Mouse (Mus musculus) liver, embryonic 11.5 days (tissue): ENCODE measurements around the gene Endou. TPM values are rescaled to one million over a fixed set of nuclear protein-coding genes. Genes with fewer than 3 reads are reported as not detected.
A peak's percentile ranks its signal among the peaks of the same experiment; 100 is the strongest.
"Not testable (repeated sequence)": the region's sequence is repeated elsewhere in the genome, so short reads cannot be mapped to it uniquely, and the experiment has no call there.

ENCODE experiments used
- ATAC-seq: fragments of 200-750 bp; cut with Nextera tagmentation; replicated peaks from 2 replicates; pipeline ENCODE4 v1.8.0; 2017; ENCODE audit warnings: moderate number of reproducible peaks, mild to moderate bottlenecking, moderate TSS enrichment, moderate library complexity; ENCODE audit not compliant: low FRiP score
- DNase-seq: peaks from one replicate; pipeline ENCODE4 v3.0.0-alpha.2; 2017; ENCODE audit warnings: low spot score
- H3K27ac ChIP-seq: fragments of 300-500 bp; sonication (generic); 2 replicates; pipeline ENCODE4 v1.5.1; 2014; ENCODE audit warnings: mild to moderate bottlenecking, low read depth, low read length, control low read depth
- H3K27me3 ChIP-seq: fragments of 300-500 bp; sonication (generic); replicated peaks from 2 replicates; pipeline ENCODE4 v1.6.1; 2014; ENCODE audit warnings: low read length, mixed read lengths; ENCODE audit not compliant: control insufficient read depth, insufficient read depth
- H3K36me3 ChIP-seq: fragments of 300-500 bp; sonication (generic); 2 replicates; pipeline ENCODE4 v1.6.1; 2014; ENCODE audit warnings: mild to moderate bottlenecking, low read length, moderate library complexity, mixed read lengths; ENCODE audit not compliant: control insufficient read depth, insufficient read depth
- H3K4me1 ChIP-seq: fragments of 300-500 bp; sonication (generic); replicated peaks from 2 replicates; pipeline ENCODE4 v1.6.1; 2014; ENCODE audit warnings: low read length, mixed read lengths; ENCODE audit not compliant: control insufficient read depth, insufficient read depth
- H3K4me2 ChIP-seq: fragments of 300-500 bp; sonication (generic); 2 replicates; pipeline ENCODE4 v1.6.1; 2014; ENCODE audit warnings: mild to moderate bottlenecking, control low read depth, moderate library complexity
- H3K4me3 ChIP-seq: fragments of 300-500 bp; sonication (generic); 2 replicates; pipeline ENCODE4 v1.5.1; 2014; ENCODE audit warnings: low read depth, low read length, control low read depth
- H3K9ac ChIP-seq: fragments of 300-500 bp; sonication (generic); 2 replicates; pipeline ENCODE4 v1.6.1; 2014; ENCODE audit warnings: low read depth, low read length, control low read depth
- H3K9me3 ChIP-seq: fragments of 300-500 bp; sonication (generic); 2 replicates; pipeline ENCODE4 v1.6.1; 2016; ENCODE audit warnings: low read length, inconsistent platforms, mixed read lengths; ENCODE audit not compliant: control insufficient read depth
- WGBS: fragments of 180-500 bp; shearing (Covaris S2); extraction: QIAGEN DNeasy Blood & Tissue Kit; methylation state at CpG from one replicate; pipeline ENCODE4 v1.1.7; 2014; 5-methylcytosine and 5-hydroxymethylcytosine counted together
- polyA plus RNA-seq: library from polyadenylated mRNA; unstranded; fragments of >200 nt; fragmentation: Nextera tagmentation; extraction: Ambion mirVana; gene quantifications from 2 replicates; pipeline ENCODE4 v1.2.1, GENCODE M21; 2014

Gene Endou
- polyA plus RNA-seq, 1 experiment from 2014 or later, result not detected

DNA sequence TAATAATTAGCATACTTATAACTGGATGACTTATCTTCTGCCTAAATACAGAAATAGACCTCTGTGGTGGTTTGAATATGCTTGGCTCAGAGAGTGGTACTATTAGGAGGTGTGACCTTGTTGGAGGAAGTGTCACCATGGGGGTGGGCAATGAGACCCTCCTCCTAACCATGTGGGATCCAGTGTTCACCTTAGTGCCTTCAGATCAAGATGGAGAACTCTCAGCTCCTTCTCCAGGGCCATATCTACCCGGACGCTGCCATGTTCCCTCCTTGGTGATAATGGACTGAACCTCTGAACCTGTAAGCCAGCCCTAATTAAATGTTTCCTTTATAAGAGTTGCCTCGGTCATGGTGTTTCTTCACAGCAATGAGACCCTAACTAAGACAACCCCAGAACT lies 53.8 kb downstream of the Endou start:
- Histone ChIP-seq H3K27ac (no peak overlapping the region), H3K9me3 (no peaks in the 10 kb centered on the region), H3K9ac (no peak overlapping the region), H3K36me3 (peaks cover 43% of the 10 kb centered on the region), H3K27me3 (no peaks in the 10 kb centered on the region), H3K4me1 (no peaks in the 10 kb centered on the region), H3K4me2 (no peak overlapping the region), H3K4me3 (no peak overlapping the region)
- no peak for DNase-seq
- no peak for ATAC-seq
- WGBS, result 85% methylated on average over 3 of the region's 3 CpGs

DNA sequence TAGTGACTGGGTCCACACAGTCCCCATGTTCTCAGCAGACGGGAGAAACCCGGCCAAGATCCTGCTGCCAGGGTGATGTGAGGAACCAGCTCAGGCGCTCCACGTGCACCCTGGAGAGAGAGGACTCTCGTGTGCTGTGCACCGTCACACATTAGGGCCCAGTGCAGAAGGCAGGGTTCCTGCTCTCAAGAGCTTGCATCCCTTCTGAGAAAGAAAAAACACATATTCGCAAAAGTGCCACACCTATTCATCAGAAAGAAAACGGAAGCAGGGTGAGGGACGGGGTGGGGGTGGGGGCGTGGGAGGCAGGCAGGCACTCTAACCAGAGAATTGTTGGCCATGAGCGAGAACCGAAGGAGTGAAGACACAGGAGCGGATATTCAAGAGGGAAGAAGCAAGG lies 55.2 kb downstream of the Endou start:
- no peaks in the 10 kb centered on the region for H3K4me1 ChIP-seq
- no peaks in the 10 kb centered on the region for H3K27me3 ChIP-seq
- H3K4me2 ChIP-seq, result no peak overlapping the region
- no peak overlapping the region for H3K4me3 ChIP-seq
- peaks cover 41% of the 10 kb centered on the region for H3K36me3 ChIP-seq
- WGBS, result 93% methylated on average over 13 of the region's 13 CpGs
- DNase-seq, result no peak
- ATAC-seq, result no peak
- no peak overlapping the region for H3K27ac ChIP-seq
- H3K9ac ChIP-seq, result no peak overlapping the region
- H3K9me3 ChIP-seq, result no peaks in the 10 kb centered on the region

DNA sequence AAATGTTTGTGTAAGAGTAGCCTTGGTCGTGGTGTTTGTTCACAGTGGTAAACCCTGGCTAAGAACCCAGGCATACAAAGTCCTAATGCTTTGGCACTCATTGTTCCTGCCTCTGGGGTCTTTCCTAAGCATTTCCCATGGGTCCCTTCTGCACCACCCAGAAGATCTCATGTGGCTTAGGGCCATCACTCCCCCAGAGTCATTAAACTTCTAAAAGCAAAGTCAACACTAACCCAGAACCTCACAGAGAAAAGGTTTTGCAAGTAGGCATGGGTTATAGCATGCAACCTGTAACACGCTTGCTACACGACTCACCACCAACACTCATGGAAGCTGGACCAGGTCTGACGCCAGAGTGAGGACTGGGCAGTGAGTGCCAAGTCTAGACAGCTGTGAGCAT lies 56.7 kb downstream of the Endou start:
- Histone ChIP-seq H3K27ac (no peak overlapping the region), H3K9ac (no peak overlapping the region), H3K27me3 (no peaks in the 10 kb centered on the region), H3K4me1 (no peaks in the 10 kb centered on the region), H3K4me3 (no peak overlapping the region), H3K36me3 (peaks cover 38% of the 10 kb centered on the region), H3K9me3 (no peaks in the 10 kb centered on the region), H3K4me2 (no peak overlapping the region)
- WGBS, result 93% methylated on average over 4 of the region's 4 CpGs
- ATAC-seq (no peak), DNase-seq (no peak)

DNA sequence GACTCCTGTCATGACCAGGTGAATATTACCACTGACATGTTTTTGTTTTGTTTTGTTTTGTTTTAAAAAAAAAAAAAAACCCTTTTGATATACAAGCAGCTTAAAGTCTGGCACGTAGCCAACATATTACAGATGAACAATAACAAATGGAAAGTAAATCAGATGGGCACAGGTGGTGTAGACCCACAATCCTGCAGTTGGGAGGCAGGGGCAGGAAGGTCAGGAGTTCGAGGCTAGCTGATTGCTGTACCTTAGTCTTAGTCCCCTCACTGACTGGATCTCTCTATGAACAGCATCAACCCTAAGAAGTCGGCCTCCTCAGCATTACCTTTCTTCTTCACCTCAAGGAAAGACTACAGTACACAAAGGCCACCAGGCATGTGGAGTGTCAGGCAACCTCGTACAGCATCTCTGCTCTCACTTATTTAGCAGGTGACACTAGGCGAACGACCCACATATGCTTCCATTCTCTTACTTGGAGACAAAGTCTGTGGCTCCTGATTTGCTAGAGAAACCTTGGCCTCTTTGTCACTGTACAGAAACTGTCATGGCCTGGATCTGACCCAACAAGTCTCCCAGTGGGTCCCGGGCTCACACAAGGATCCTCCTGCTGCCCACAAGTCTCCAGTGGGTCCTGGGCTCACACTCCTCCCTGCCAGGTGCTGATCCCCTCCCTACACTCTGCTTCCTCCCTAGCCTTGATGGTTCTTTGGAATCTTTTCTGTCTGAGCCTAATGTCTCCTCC lies 57.7 kb downstream of the Endou start:
- Histone ChIP-seq H3K36me3 (peaks cover 37% of the 10 kb centered on the region), H3K27ac (no peak overlapping the region), H3K9ac (no peak overlapping the region), H3K4me2 (no peak overlapping the region), H3K27me3 (no peaks in the 10 kb centered on the region), H3K4me3 (no peak overlapping the region), H3K9me3 (no peaks in the 10 kb centered on the region), H3K4me1 (no peaks in the 10 kb centered on the region)
- DNase-seq (no peak), ATAC-seq (no peak)
- WGBS, result 89% methylated on average over 7 of the region's 7 CpGs

DNA sequence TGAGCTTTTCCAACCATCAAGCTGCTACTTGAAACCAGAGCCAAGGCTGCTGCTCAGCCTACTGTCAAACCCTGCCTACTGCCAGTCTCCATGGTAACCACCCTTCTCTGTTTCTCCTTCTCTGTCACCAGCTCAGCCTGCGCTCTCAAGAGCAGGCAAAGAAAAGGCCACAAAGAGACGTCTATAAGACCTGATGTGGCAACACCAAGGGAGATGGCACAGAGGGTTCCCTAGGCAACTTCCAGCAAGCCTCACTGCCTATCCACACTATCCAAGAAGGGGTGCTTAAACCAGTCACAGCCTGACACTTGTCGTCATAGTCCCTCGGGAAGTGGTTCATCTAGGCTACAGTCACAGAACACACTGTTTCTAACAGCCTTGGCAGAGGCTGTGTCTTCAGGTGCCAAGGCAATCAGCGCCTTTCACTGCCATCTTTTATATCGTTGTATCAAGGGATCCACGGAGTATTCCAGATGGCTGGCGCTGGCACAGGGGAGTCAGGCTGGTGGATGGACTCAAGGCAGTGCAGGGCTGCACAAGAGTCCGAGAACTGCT lies 58.9 kb downstream of the Endou start:
- Histone ChIP-seq H3K36me3 (peaks cover 26% of the 10 kb centered on the region), H3K9ac (no peak overlapping the region), H3K4me2 (no peak overlapping the region), H3K4me3 (no peak overlapping the region), H3K4me1 (no peaks in the 10 kb centered on the region), H3K9me3 (no peaks in the 10 kb centered on the region), H3K27me3 (no peaks in the 10 kb centered on the region), H3K27ac (no peak overlapping the region)
- DNase-seq (no peak), ATAC-seq (no peak)
- WGBS, result 84% methylated on average over 9 of the region's 9 CpGs

DNA sequence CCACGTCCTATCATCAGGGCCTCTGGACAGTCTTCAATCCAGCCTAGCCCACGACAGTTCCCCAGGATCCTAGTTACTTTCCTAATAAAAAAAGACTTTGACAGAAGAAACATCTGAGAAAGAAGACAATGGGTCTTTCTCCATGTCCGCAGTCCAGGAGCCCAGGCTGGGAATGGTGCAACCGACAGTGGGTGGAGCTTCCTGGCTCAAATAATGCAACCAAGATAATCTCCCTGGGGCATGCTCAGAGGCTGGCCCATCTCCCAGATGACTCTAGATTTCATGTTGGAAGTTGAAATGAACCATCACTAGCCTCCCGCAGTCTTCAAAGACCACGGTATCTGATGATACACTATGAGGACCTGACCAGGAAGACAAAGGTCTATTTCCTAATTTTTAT lies 60.6 kb downstream of the Endou start:
- ATAC-seq, result no peak
- Histone ChIP-seq H3K36me3 (peaks cover 13% of the 10 kb centered on the region), H3K4me2 (no peak overlapping the region), H3K4me1 (no peaks in the 10 kb centered on the region), H3K4me3 (no peak overlapping the region), H3K27ac (no peak overlapping the region), H3K9ac (no peak overlapping the region), H3K9me3 (no peaks in the 10 kb centered on the region), H3K27me3 (no peaks in the 10 kb centered on the region)
- WGBS, result 78% methylated on average over 6 of the region's 6 CpGs
- no peak for DNase-seq

DNA sequence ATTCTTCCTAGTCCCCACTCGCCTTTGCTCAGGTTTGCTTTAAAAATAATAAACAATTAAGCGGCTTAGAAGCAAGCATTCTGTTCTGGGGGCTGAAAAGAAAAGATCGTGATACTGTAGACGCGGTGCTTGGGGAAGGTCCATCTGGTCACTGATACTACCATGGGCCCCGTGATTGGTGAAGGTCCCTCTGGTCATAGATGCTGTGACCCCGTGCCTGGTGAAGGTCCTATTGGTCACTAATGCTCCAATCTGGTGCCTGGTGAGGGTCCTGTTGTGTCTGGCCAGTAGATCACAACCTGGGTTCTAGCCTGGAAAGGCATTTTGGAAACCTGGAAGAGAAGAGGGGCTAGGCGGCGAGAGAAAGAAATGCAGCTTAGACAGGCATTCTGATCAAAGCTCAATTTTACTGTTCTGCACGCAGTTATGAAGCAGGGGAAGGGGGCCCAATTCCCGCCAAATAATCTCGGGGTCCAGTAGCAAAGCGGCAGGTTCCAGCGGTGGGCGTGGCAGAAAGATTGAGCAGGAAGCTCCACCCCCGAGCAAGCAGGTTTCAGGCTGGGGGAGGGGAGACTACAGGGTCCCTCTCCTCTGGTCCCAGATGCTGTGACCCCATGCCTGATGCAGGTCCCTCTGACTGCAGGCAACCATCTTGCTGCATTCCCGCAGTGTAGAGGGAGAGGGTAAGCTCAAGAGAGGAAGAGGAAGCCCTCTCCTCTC lies 62.8 kb downstream of the Endou start:
- H3K4me1 ChIP-seq, H3K27ac ChIP-seq, H3K27me3 ChIP-seq, H3K9ac ChIP-seq, H3K36me3 ChIP-seq, DNase-seq, H3K9me3 ChIP-seq, ATAC-seq, H3K4me3 ChIP-seq: not testable (repeated sequence)
- WGBS, result 55% methylated on average over 16 of the region's 17 CpGs
- peak overlapping the region; percentile 0; the same call in 1 of the 2 replicates for H3K4me2 ChIP-seq

DNA sequence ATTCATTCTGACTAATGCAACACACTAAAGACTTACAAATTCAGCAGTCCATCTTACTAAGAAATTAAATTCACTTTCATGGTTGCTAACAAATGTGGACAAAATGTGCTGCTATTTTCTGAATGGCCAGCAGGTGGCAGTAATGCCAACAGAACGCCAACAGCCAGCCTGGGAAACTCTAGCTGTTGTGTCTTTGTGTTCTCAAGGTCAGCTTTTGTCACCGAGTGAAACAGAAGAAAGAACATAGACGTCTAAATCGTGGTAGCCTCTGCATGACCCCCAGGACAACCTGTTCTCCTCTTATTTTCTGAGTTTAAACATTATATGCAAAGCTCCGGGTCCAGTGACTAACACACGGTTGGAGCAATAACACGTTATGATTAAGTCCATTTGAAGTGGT lies 63.7 kb downstream of the Endou start:
- Histone ChIP-seq H3K4me2 (no peak overlapping the region), H3K27ac (no peak overlapping the region), H3K4me1 (no peaks in the 10 kb centered on the region), H3K4me3 (no peak overlapping the region), H3K27me3 (no peaks in the 10 kb centered on the region), H3K9me3 (no peaks in the 10 kb centered on the region), H3K36me3 (no peaks in the 10 kb centered on the region), H3K9ac (no peak overlapping the region)
- WGBS, result 35% methylated on average over 7 of the region's 7 CpGs
- ATAC-seq, result no peak
- DNase-seq, result peak; percentile 63

DNA sequence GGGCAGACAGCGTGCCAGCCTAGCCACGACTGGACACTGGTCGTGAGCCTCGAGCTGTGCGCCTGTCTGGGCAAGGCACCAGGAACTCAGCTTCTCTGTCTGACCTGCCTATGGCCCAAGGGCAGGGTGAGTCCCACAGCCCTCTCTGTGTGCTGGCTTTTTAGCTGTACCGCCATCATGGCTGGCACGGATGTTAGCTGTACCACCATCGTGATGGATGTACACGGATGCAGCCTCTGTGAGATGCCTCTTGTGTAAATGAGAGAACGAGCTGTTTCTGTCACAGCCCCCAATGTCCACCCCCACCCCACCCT lies 64.7 kb downstream of the Endou start:
- Histone ChIP-seq H3K4me1 (no peaks in the 10 kb centered on the region), H3K27me3 (no peaks in the 10 kb centered on the region), H3K4me2 (no peak overlapping the region), H3K27ac (no peak overlapping the region), H3K9ac (no peak overlapping the region), H3K9me3 (no peaks in the 10 kb centered on the region), H3K4me3 (no peak overlapping the region), H3K36me3 (no peaks in the 10 kb centered on the region)
- WGBS, result 85% methylated on average over 10 of the region's 10 CpGs
- no peak for ATAC-seq
- DNase-seq, result no peak
